Mouse (Mus musculus) embryonic fibroblast, embryonic 13.5 days (primary cell): ENCODE data around the gene Platr17.

Experiments used
- CTCF ChIP-seq: IDR thresholded peaks from 2 replicates; pipeline ENCODE4 v1.5.1; 2011; ENCODE audit warnings: mild to moderate bottlenecking, control low read depth, low read length, moderate library complexity, borderline replicate concordance; ENCODE audit not compliant: insufficient read depth
- POLR2A ChIP-seq: IDR thresholded peaks from 2 replicates; pipeline ENCODE4 v1.6.1; 2011; ENCODE audit warnings: low read depth, mild to moderate bottlenecking, control low read depth, low read length, moderate library complexity

DNA sequence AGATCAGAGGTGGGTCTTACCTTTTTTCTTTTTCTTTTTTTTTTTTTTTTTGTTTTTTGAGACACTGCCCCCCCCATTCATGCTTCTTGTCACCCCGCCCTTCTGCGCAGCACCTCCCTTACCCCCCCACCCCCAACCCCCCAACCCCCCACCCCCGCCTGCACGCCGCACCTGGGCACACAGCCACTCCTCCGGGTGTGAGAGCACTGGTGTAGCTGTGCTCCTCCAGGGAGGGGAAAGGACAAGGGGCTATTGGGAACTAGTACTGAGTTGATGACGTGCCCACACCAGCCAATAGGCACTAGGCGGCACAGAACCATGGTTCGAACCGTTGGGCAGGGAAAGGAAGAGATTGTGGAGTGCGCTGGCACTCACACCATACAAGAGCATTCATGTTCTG is 30.5 kb upstream of the Platr17 start:
- TF ChIP-seq CTCF (no peak), POLR2A (no peak)
